Mouse (Mus musculus) hindbrain, embryonic 13.5 days (tissue): ENCODE data around the gene Col11a1. TPM values are rescaled to one million over a fixed set of nuclear protein-coding genes. Genes with fewer than 3 reads are reported as not detected.

Experiments used
- ATAC-seq: fragments of 200-750 bp; cut with Nextera tagmentation; 2 replicates; pipeline ENCODE4 v1.8.0; 2017; ENCODE audit warnings: moderate TSS enrichment; ENCODE audit not compliant: low FRiP score
- H3K27ac ChIP-seq: fragments of 300-500 bp; sonication (generic); 2 replicates; pipeline ENCODE4 v1.5.1; 2015; ENCODE audit warnings: inconsistent platforms, mild to moderate bottlenecking, moderate library complexity
- H3K27me3 ChIP-seq: fragments of 300-500 bp; sonication (generic); 2 replicates; pipeline ENCODE4 v1.6.1; 2015; ENCODE audit warnings: mild to moderate bottlenecking, inconsistent platforms
- H3K36me3 ChIP-seq: fragments of 300-500 bp; sonication (generic); 2 replicates; pipeline ENCODE4 v1.6.1; 2015; ENCODE audit warnings: mild to moderate bottlenecking, inconsistent platforms
- H3K4me1 ChIP-seq: fragments of 300-500 bp; sonication (generic); replicated peaks from 2 replicates; pipeline ENCODE4 v1.6.1; 2015; ENCODE audit warnings: inconsistent platforms
- H3K4me2 ChIP-seq: fragments of 300-500 bp; sonication (generic); 2 replicates; pipeline ENCODE4 v1.6.1; 2015; ENCODE audit warnings: inconsistent platforms, mild to moderate bottlenecking, moderate library complexity
- H3K4me3 ChIP-seq: fragments of 300-500 bp; sonication (generic); 2 replicates; pipeline ENCODE4 v1.5.1; 2015; ENCODE audit warnings: mild to moderate bottlenecking, inconsistent platforms
- H3K9ac ChIP-seq: fragments of 300-500 bp; sonication (generic); 2 replicates; pipeline ENCODE4 v1.6.1; 2015; ENCODE audit warnings: mild to moderate bottlenecking, inconsistent platforms
- H3K9me3 ChIP-seq: fragments of 300-500 bp; sonication (generic); 2 replicates; pipeline ENCODE4 v1.6.1; 2016; ENCODE audit warnings: inconsistent platforms
- WGBS: fragments of 180-500 bp; shearing (Covaris S2); methylation state at CpG from one replicate; pipeline ENCODE4 v1.1.7; 2015; 5-methylcytosine and 5-hydroxymethylcytosine counted together
- polyA plus RNA-seq: library from polyadenylated mRNA; unstranded; fragments of >200 nt; fragmentation: Nextera tagmentation; extraction: Ambion mirVana; gene quantifications from 2 replicates; pipeline ENCODE4 v1.2.1, GENCODE M21; 2015

Col11a1 gene
- polyA plus RNA-seq = 14.1 and 15.2 TPM in 2 replicates

GRCm38 (mm10) chr3:114029971-114030635, at the start of gene Col11a1:
Gene Col11a1, plus strand, starts transcription at chr3:114030540.
- Histone ChIP-seq H3K9ac (peak within 1 kb of the TSS; percentile 75), H3K27ac (peak within 1 kb of the TSS; percentile 60; the same call in 1 of the 2 replicates), H3K9me3 (no peaks in the 10 kb centered on the region), H3K4me1 (peaks cover 24% of the 10 kb centered on the region), H3K4me2 (peak within 1 kb of the TSS; percentile 97), H3K4me3 (peak within 1 kb of the TSS; percentile 66), H3K36me3 (no peaks in the 10 kb centered on the region), H3K27me3 (no peaks in the 10 kb centered on the region)
- peak; percentile 99 for ATAC-seq
- under 1% methylated on average over 19 of the region's 19 CpGs for WGBS

GRCm38 (mm10) chr3:113990936-113991335, 39.4 kb upstream of the Col11a1 start:
- Histone ChIP-seq H3K4me1 (no peaks in the 10 kb centered on the region), H3K9me3 (no peaks in the 10 kb centered on the region), H3K4me3 (no peak overlapping the region), H3K27me3 (no peaks in the 10 kb centered on the region), H3K9ac (no peak overlapping the region), H3K27ac (no peak overlapping the region), H3K4me2 (no peak overlapping the region), H3K36me3 (no peaks in the 10 kb centered on the region)
- WGBS = 86% methylated on average over 6 of the region's 6 CpGs
- no peak for ATAC-seq

GRCm38 (mm10) chr3:114030886-114031285, 546 bp downstream of the Col11a1 start:
- H3K4me3 ChIP-seq = peak overlapping the region; percentile 66
- no peak for ATAC-seq
- 0 out of 2 replicates have a peak overlapping the region, but pooled peaks have one; percentile 60 for H3K27ac ChIP-seq
- no peaks in the 10 kb centered on the region for H3K27me3 ChIP-seq
- 0% methylated on average over 9 of the region's 9 CpGs for whole genome bisulfite sequencing
- peak overlapping the region; percentile 97 for H3K4me2 ChIP-seq
- H3K4me1 ChIP-seq = peaks cover 24% of the 10 kb centered on the region
- H3K9ac ChIP-seq = peak overlapping the region; percentile 75
- no peaks in the 10 kb centered on the region for H3K36me3 ChIP-seq
- H3K9me3 ChIP-seq = no peaks in the 10 kb centered on the region

GRCm38 (mm10) chr3:114031351-114032213, 1.2 kb downstream of the Col11a1 start:
- Histone ChIP-seq H3K9me3 (no peaks in the 10 kb centered on the region), H3K27me3 (no peaks in the 10 kb centered on the region), H3K36me3 (no peaks in the 10 kb centered on the region), H3K9ac (peak overlapping the region; percentile 75), H3K4me1 (peaks cover 24% of the 10 kb centered on the region), H3K4me2 (peak overlapping the region; percentile 97), H3K4me3 (peak overlapping the region; percentile 66), H3K27ac (peak overlapping the region; percentile 60)
- peak; percentile 74 for ATAC-seq
- 1% methylated on average over 21 of the region's 21 CpGs for WGBS

GRCm38 (mm10) chr3:114032333-114032732, 2.0 kb downstream of the Col11a1 start:
- H3K4me1 ChIP-seq = peaks cover 24% of the 10 kb centered on the region
- peak overlapping the region; percentile 60 for H3K27ac ChIP-seq
- WGBS = 2% methylated on average over 4 of the region's 4 CpGs
- H3K36me3 ChIP-seq = no peaks in the 10 kb centered on the region
- ATAC-seq = no peak
- H3K4me3 ChIP-seq = peak overlapping the region; percentile 66
- H3K9ac ChIP-seq = peak overlapping the region; percentile 75
- no peaks in the 10 kb centered on the region for H3K27me3 ChIP-seq
- H3K9me3 ChIP-seq = no peaks in the 10 kb centered on the region
- peak overlapping the region; percentile 97 for H3K4me2 ChIP-seq

GRCm38 (mm10) chr3:114052406-114052805, 22.1 kb downstream of the Col11a1 start:
- Histone ChIP-seq H3K27ac (no peak overlapping the region), H3K4me1 (no peaks in the 10 kb centered on the region), H3K27me3 (no peaks in the 10 kb centered on the region), H3K4me2 (no peak overlapping the region), H3K9me3 (no peaks in the 10 kb centered on the region), H3K36me3 (no peaks in the 10 kb centered on the region), H3K9ac (no peak overlapping the region), H3K4me3 (no peak overlapping the region)
- ATAC-seq = no peak

GRCm38 (mm10) chr3:114053501-114053900, 23.2 kb downstream of the Col11a1 start:
- H3K27me3 ChIP-seq = no peaks in the 10 kb centered on the region
- no peaks in the 10 kb centered on the region for H3K4me1 ChIP-seq
- H3K9me3 ChIP-seq = no peaks in the 10 kb centered on the region
- H3K4me2 ChIP-seq = no peak overlapping the region
- WGBS = 85% methylated on average over 3 of the region's 3 CpGs
- no peak overlapping the region for H3K27ac ChIP-seq
- ATAC-seq = no peak
- H3K9ac ChIP-seq = no peak overlapping the region
- H3K36me3 ChIP-seq = no peaks in the 10 kb centered on the region
- H3K4me3 ChIP-seq = no peak overlapping the region

- no peaks in the 10 kb centered on the region for H3K27me3 ChIP-seq
- no peak overlapping the region for H3K4me2 ChIP-seq
- no peak for ATAC-seq
- WGBS = 87% methylated on average over 4 of the region's 4 CpGs
- H3K27ac ChIP-seq = no peak overlapping the region
- no peaks in the 10 kb centered on the region for H3K9me3 ChIP-seq
- no peak overlapping the region for H3K9ac ChIP-seq
- no peak overlapping the region for H3K4me3 ChIP-seq
- peaks cover 8% of the 10 kb centered on the region for H3K36me3 ChIP-seq
- H3K4me1 ChIP-seq = no peaks in the 10 kb centered on the region
Observed at GRCm38 (mm10) chr3:114065123-114065522, 34.8 kb downstream of the Col11a1 start.

- Histone ChIP-seq H3K4me1 (no peaks in the 10 kb centered on the region), H3K27ac (no peak overlapping the region), H3K9ac (no peak overlapping the region), H3K27me3 (no peaks in the 10 kb centered on the region), H3K9me3 (no peaks in the 10 kb centered on the region), H3K36me3 (peaks cover 8% of the 10 kb centered on the region), H3K4me3 (no peak overlapping the region), H3K4me2 (no peak overlapping the region)
- ATAC-seq = peak; percentile 63; the same call in 1 of the 2 replicates
- WGBS = 38% methylated on average over 4 of the region's 4 CpGs
Observed at GRCm38 (mm10) chr3:114065587-114065986, 35.2 kb downstream of the Col11a1 start.

GRCm38 (mm10) chr3:114099335-114099734, 69.0 kb downstream of the Col11a1 start:
- Histone ChIP-seq H3K36me3 (peaks cover 5% of the 10 kb centered on the region; the same call in 1 of the 2 replicates), H3K4me1 (no peaks in the 10 kb centered on the region), H3K9ac (no peak overlapping the region), H3K27ac (no peak overlapping the region), H3K27me3 (no peaks in the 10 kb centered on the region), H3K4me3 (no peak overlapping the region), H3K9me3 (no peaks in the 10 kb centered on the region), H3K4me2 (no peak overlapping the region)
- no peak for ATAC-seq
- 73% methylated on average over 7 of the region's 7 CpGs for WGBS

GRCm38 (mm10) chr3:114107099-114107498, 76.8 kb downstream of the Col11a1 start:
- no peak for ATAC-seq
- no peak overlapping the region for H3K9ac ChIP-seq
- H3K27me3 ChIP-seq = no peaks in the 10 kb centered on the region
- H3K4me3 ChIP-seq = no peak overlapping the region
- no peaks in the 10 kb centered on the region for H3K9me3 ChIP-seq
- no peaks in the 10 kb centered on the region for H3K4me1 ChIP-seq
- H3K27ac ChIP-seq = no peak overlapping the region
- WGBS = 29% methylated on average over 7 of the region's 7 CpGs
- no peak overlapping the region for H3K4me2 ChIP-seq
- H3K36me3 ChIP-seq = 0 out of 2 replicates have a peak, but pooled peaks cover 3% of the 10 kb centered on the region

GRCm38 (mm10) chr3:114147140-114147539, 116.8 kb downstream of the Col11a1 start:
- no peak for ATAC-seq
- 24% methylated on average over 3 of the region's 3 CpGs for WGBS
- no peak overlapping the region for H3K9ac ChIP-seq

More at GRCm38 (mm10) chr3:114147140-114147539, 116.8 kb downstream of the Col11a1 start:
- Histone ChIP-seq H3K9me3 (no peaks in the 10 kb centered on the region), H3K36me3 (no peaks in the 10 kb centered on the region), H3K27ac (no peak overlapping the region), H3K4me3 (no peak overlapping the region), H3K4me1 (no peaks in the 10 kb centered on the region), H3K27me3 (no peaks in the 10 kb centered on the region), H3K4me2 (no peak overlapping the region)
